Mouse (Mus musculus) lung, embryonic 14.5 days (tissue): Measurements from ENCODE around the gene Rae1. TPM values are rescaled to one million over a fixed set of nuclear protein-coding genes. Genes with fewer than 3 reads are reported as not detected.

Experiments used
- ATAC-seq: fragments of 200-750 bp; cut with Nextera tagmentation; 2 replicates; pipeline ENCODE4 v1.8.0; 2017; ENCODE audit warnings: mild to moderate bottlenecking, moderate TSS enrichment, moderate library complexity; ENCODE audit not compliant: insufficient read depth
- DNase-seq: peaks from one replicate; pipeline ENCODE4 v3.0.0-alpha.2; 2015
- H3K27ac ChIP-seq: fragments of 300-500 bp; sonication (generic); 2 replicates; pipeline ENCODE4 v1.5.1; 2014; ENCODE audit warnings: low read depth, mild to moderate bottlenecking, moderate library complexity
- H3K27me3 ChIP-seq: fragments of 300-500 bp; sonication (generic); 2 replicates; pipeline ENCODE4 v1.6.1; 2014; ENCODE audit warnings: low read length, control low read depth; ENCODE audit not compliant: insufficient read depth
- H3K36me3 ChIP-seq: fragments of 300-500 bp; sonication (generic); 2 replicates; pipeline ENCODE4 v1.6.1; 2014; ENCODE audit warnings: control low read depth; ENCODE audit not compliant: insufficient read depth
- H3K4me1 ChIP-seq: fragments of 300-500 bp; sonication (generic); 2 replicates; pipeline ENCODE4 v1.6.1; 2014; ENCODE audit warnings: antibody characterized with exemption, control low read depth; ENCODE audit not compliant: insufficient read depth
- H3K4me2 ChIP-seq: fragments of 300-500 bp; sonication (generic); 2 replicates; pipeline ENCODE4 v1.6.1; 2014; ENCODE audit warnings: mild to moderate bottlenecking
- H3K4me3 ChIP-seq: fragments of 300-500 bp; sonication (generic); 2 replicates; pipeline ENCODE4 v1.5.1; 2014; ENCODE audit warnings: low read depth, low read length
- H3K9ac ChIP-seq: fragments of 300-500 bp; sonication (generic); 2 replicates; pipeline ENCODE4 v1.6.1; 2014
- H3K9me3 ChIP-seq: fragments of 300-500 bp; sonication (generic); 2 replicates; pipeline ENCODE4 v1.6.1; 2016; ENCODE audit warnings: low read depth, low read length, control low read depth
- CTCF ChIP-seq: IDR thresholded peaks from 2 replicates; pipeline ENCODE4 v1.5.1; 2016; ENCODE audit warnings: antibody characterized with exemption, low read depth
- WGBS: fragments of 180-500 bp; shearing (Covaris S2); extraction: QIAGEN DNeasy Blood & Tissue Kit; methylation state at CpG from one replicate; pipeline ENCODE4 v1.1.7; 2014; 5-methylcytosine and 5-hydroxymethylcytosine counted together
- polyA plus RNA-seq: library from polyadenylated mRNA; unstranded; fragments of >200 nt; fragmentation: Nextera tagmentation; extraction: Ambion mirVana; gene quantifications from 2 replicates; pipeline ENCODE4 v1.2.1, GENCODE M21; 2014

Rae1 gene
- polyA plus RNA-seq, 1 experiment from 2014 or later: 142 TPM

GRCm38 (mm10) chr2:173053846-173054245 lies 53.9 kb downstream of the Rae1 start:
- no peak overlapping the region for H3K4me2 ChIP-seq
- 62% methylated on average over 6 of the region's 6 CpGs for WGBS
- no peaks in the 10 kb centered on the region for H3K4me1 ChIP-seq
- H3K4me3 ChIP-seq: no peak overlapping the region
- no peak overlapping the region for H3K9ac ChIP-seq
- no peak for TF ChIP-seq CTCF
- ATAC-seq: no peak
- no peak for DNase-seq
- H3K9me3 ChIP-seq: no peaks in the 10 kb centered on the region
- H3K27me3 ChIP-seq: no peaks in the 10 kb centered on the region
- no peak overlapping the region for H3K27ac ChIP-seq
- no peaks in the 10 kb centered on the region for H3K36me3 ChIP-seq

GRCm38 (mm10) chr2:173056303-173056881 lies 56.5 kb downstream of the Rae1 start:
- Histone ChIP-seq H3K4me1 (no peaks in the 10 kb centered on the region), H3K27ac (no peak overlapping the region), H3K9ac (no peak overlapping the region), H3K9me3 (no peaks in the 10 kb centered on the region), H3K27me3 (no peaks in the 10 kb centered on the region), H3K36me3 (no peaks in the 10 kb centered on the region), H3K4me2 (no peak overlapping the region), H3K4me3 (no peak overlapping the region)
- DNase-seq (no peak), ATAC-seq (no peak)
- 64% methylated on average over 10 of the region's 10 CpGs for WGBS
- TF ChIP-seq CTCF: no peak

- Histone ChIP-seq H3K9ac (no peak overlapping the region), H3K4me2 (no peak overlapping the region), H3K27ac (no peak overlapping the region), H3K27me3 (no peaks in the 10 kb centered on the region), H3K4me1 (no peaks in the 10 kb centered on the region), H3K4me3 (no peak overlapping the region), H3K36me3 (no peaks in the 10 kb centered on the region), H3K9me3 (no peaks in the 10 kb centered on the region)
- DNase-seq (peak; percentile 40), ATAC-seq (no peak)
- no peak for TF ChIP-seq CTCF
- 57% methylated on average over 11 of the region's 11 CpGs for WGBS
Measured at GRCm38 (mm10) chr2:173056882-173057315, 57.0 kb downstream of the Rae1 start.

- Histone ChIP-seq H3K36me3 (no peaks in the 10 kb centered on the region), H3K4me2 (no peak overlapping the region), H3K27me3 (no peaks in the 10 kb centered on the region), H3K4me3 (no peak overlapping the region), H3K27ac (0 out of 2 replicates have a peak overlapping the region, but pooled peaks have one; percentile 18), H3K4me1 (no peaks in the 10 kb centered on the region), H3K9ac (no peak overlapping the region), H3K9me3 (no peaks in the 10 kb centered on the region)
- WGBS: 24% methylated on average over 10 of the region's 10 CpGs
- TF ChIP-seq CTCF: no peak
- DNase-seq: no peak
- ATAC-seq: no peak
Measured at GRCm38 (mm10) chr2:173057623-173058022, 57.7 kb downstream of the Rae1 start.

GRCm38 (mm10) chr2:173058263-173058662 lies 58.3 kb downstream of the Rae1 start:
- no peak overlapping the region for H3K9ac ChIP-seq
- no peak overlapping the region for H3K4me2 ChIP-seq
- ATAC-seq: no peak
- WGBS: 51% methylated on average over 11 of the region's 11 CpGs
- H3K4me3 ChIP-seq: no peak overlapping the region
- H3K4me1 ChIP-seq: no peaks in the 10 kb centered on the region
- H3K27ac ChIP-seq: no peak overlapping the region
- no peaks in the 10 kb centered on the region for H3K36me3 ChIP-seq
- no peak for TF ChIP-seq CTCF
- no peaks in the 10 kb centered on the region for H3K27me3 ChIP-seq
- H3K9me3 ChIP-seq: no peaks in the 10 kb centered on the region
- no peak for DNase-seq

GRCm38 (mm10) chr2:173060450-173060849 lies 60.5 kb downstream of the Rae1 start:
- WGBS: 49% methylated on average over 9 of the region's 9 CpGs
- no peak for DNase-seq
- Histone ChIP-seq H3K36me3 (no peaks in the 10 kb centered on the region), H3K9ac (no peak overlapping the region), H3K9me3 (no peaks in the 10 kb centered on the region), H3K4me1 (no peaks in the 10 kb centered on the region), H3K27me3 (no peaks in the 10 kb centered on the region), H3K27ac (no peak overlapping the region), H3K4me3 (no peak overlapping the region), H3K4me2 (no peak overlapping the region)
- no peak for TF ChIP-seq CTCF
- peak; percentile 28; the same call in 1 of the 2 replicates for ATAC-seq

GRCm38 (mm10) chr2:173061443-173062351 lies 61.8 kb downstream of the Rae1 start:
- H3K9me3 ChIP-seq: no peaks in the 10 kb centered on the region
- no peak overlapping the region for H3K9ac ChIP-seq
- 56% methylated on average over 15 of the region's 15 CpGs for WGBS
- TF ChIP-seq CTCF: no peak
- no peak overlapping the region for H3K27ac ChIP-seq
- H3K27me3 ChIP-seq: no peaks in the 10 kb centered on the region
- H3K4me2 ChIP-seq: no peak overlapping the region
- H3K4me3 ChIP-seq: no peak overlapping the region
- no peaks in the 10 kb centered on the region for H3K4me1 ChIP-seq
- peak; percentile 18; the same call in 1 of the 2 replicates for ATAC-seq
- H3K36me3 ChIP-seq: no peaks in the 10 kb centered on the region
- peak; percentile 30 for DNase-seq
